Mouse (Mus musculus) CH12.LX (cell line): ENCODE results near the gene Hepacam2. TPM values are rescaled to one million over a fixed set of nuclear protein-coding genes. Genes with fewer than 3 reads are reported as not detected.
A peak's percentile ranks its signal among the peaks of the same experiment; 100 is the strongest.

Experiments
- DNase-seq: peaks from one replicate; pipeline ENCODE4 v3.0.0-alpha.2; 2013; ENCODE audit errors: extremely low read depth
- H3K27ac ChIP-seq: 2 replicates; pipeline ENCODE4 v1.5.1; 2012; ENCODE audit warnings: low read depth, mild to moderate bottlenecking, control low read depth, moderate library complexity; ENCODE audit not compliant: insufficient read depth
- H3K27me3 ChIP-seq: replicated peaks from 2 replicates; pipeline ENCODE3; 2012; ENCODE audit warnings: inconsistent platforms
- H3K36me3 ChIP-seq, 2 experiments: replicated peaks in 1 of 2; 2 replicates each; pipeline versions ENCODE3 to v1.6.1; 2012; ENCODE audit warnings: inconsistent platforms in 1 of 2, low read length in 1 of 2, mild to moderate bottlenecking in 1 of 2, mixed read lengths in 1 of 2, moderate library complexity in 1 of 2; ENCODE audit not compliant: control insufficient read depth in 1 of 2, insufficient read depth in 1 of 2
- H3K4me1 ChIP-seq, 2 experiments: 2 replicates each; pipeline ENCODE4 v1.6.1; 2012; ENCODE audit warnings: inconsistent platforms in 1 of 2, moderate library complexity in 1 of 2; ENCODE audit not compliant: insufficient read depth in 2 of 2, control insufficient read depth in 1 of 2
- H3K4me2 ChIP-seq: 2 replicates; pipeline ENCODE4 v1.6.1; 2012; ENCODE audit warnings: low read depth, mild to moderate bottlenecking, control low read depth; ENCODE audit not compliant: poor library complexity, insufficient read depth, severe bottlenecking
- H3K4me3 ChIP-seq, 3 experiments: fragments of 150-350 bp in 1 of 3; sonication (generic) in 1 of 3; replicated peaks in 1 of 3; 2 replicates each; pipeline versions ENCODE3 to v1.5.1; 2011 to 2012; ENCODE audit warnings: low read depth in 2 of 3, low read length in 2 of 3, mild to moderate bottlenecking in 2 of 3, moderate library complexity in 2 of 3, control low read depth in 1 of 3, improper control_type of control experiment in 1 of 3, inconsistent platforms in 1 of 3, mixed read lengths in 1 of 3; ENCODE audit not compliant: poor library complexity in 1 of 3
- H3K79me2 ChIP-seq: replicated peaks from 2 replicates; pipeline ENCODE4 v1.6.1; 2012; ENCODE audit warnings: mild to moderate bottlenecking, moderate library complexity; ENCODE audit not compliant: control insufficient read depth, poor library complexity, insufficient read depth, severe bottlenecking; ENCODE audit errors: extremely low read depth
- H3K9ac ChIP-seq: 2 replicates; pipeline ENCODE4 v1.6.1; 2012; ENCODE audit warnings: low read depth, mild to moderate bottlenecking, control low read depth, moderate library complexity; ENCODE audit not compliant: insufficient read depth
- H3K9me3 ChIP-seq: replicated peaks from 2 replicates; pipeline ENCODE3; 2012; ENCODE audit warnings: low read length, inconsistent platforms, mixed read lengths
- BHLHE40 ChIP-seq: IDR thresholded peaks from 2 replicates; pipeline ENCODE4 v1.6.1; 2011; ENCODE audit warnings: mild to moderate bottlenecking, low read depth, low read length, improper control_type of control experiment
- CHD1 ChIP-seq: IDR thresholded peaks from 2 replicates; pipeline ENCODE4 v1.6.1; 2012; ENCODE audit warnings: low read depth, low read length, improper control_type of control experiment, inconsistent platforms
- CTCF ChIP-seq, 2 experiments: IDR thresholded peaks in 1 of 2; conservative IDR thresholded peaks in 1 of 2; 2 replicates each; pipeline ENCODE4 v1.5.1; 2011 to 2012; ENCODE audit warnings: low read depth in 2 of 2, low read length in 2 of 2, improper control_type of control experiment in 1 of 2, inconsistent platforms in 1 of 2, mild to moderate bottlenecking in 1 of 2, moderate library complexity in 1 of 2
- E2F4 ChIP-seq: IDR thresholded peaks from 2 replicates; pipeline ENCODE4 v1.6.1; 2011; ENCODE audit warnings: low read depth, low read length, improper control_type of control experiment; ENCODE audit not compliant: insufficient replicate concordance
- EP300 ChIP-seq: IDR thresholded peaks from 2 replicates; pipeline ENCODE4 v1.6.1; 2011; ENCODE audit warnings: low read length, improper control_type of control experiment
- ETS1 ChIP-seq: conservative IDR thresholded peaks from 2 replicates; pipeline ENCODE4 v1.6.1; 2012; ENCODE audit warnings: low read depth, mild to moderate bottlenecking, inconsistent platforms, low read length, improper control_type of control experiment, moderate library complexity
- HCFC1 ChIP-seq: IDR thresholded peaks from 2 replicates; pipeline ENCODE4 v1.6.1; 2012; ENCODE audit warnings: low read depth, mild to moderate bottlenecking, inconsistent platforms, low read length, improper control_type of control experiment
- IRF4 ChIP-seq: IDR thresholded peaks from 2 replicates; pipeline ENCODE4 v1.6.1; 2014; ENCODE audit warnings: low read depth, mild to moderate bottlenecking, inconsistent platforms, low read length, improper control_type of control experiment
- JUND ChIP-seq: conservative IDR thresholded peaks from 2 replicates; pipeline ENCODE4 v1.6.1; 2011; ENCODE audit warnings: low read depth, low read length, improper control_type of control experiment
- KAT2A ChIP-seq: IDR thresholded peaks from 2 replicates; pipeline ENCODE4 v1.6.1; 2012; ENCODE audit warnings: low read length, improper control_type of control experiment, inconsistent platforms; ENCODE audit not compliant: insufficient replicate concordance
- MAX ChIP-seq: IDR thresholded peaks from 2 replicates; pipeline ENCODE4 v1.6.1; 2011; ENCODE audit warnings: low read length, improper control_type of control experiment
- MEF2A ChIP-seq: IDR thresholded peaks from 2 replicates; pipeline ENCODE4 v1.6.1; 2014; ENCODE audit warnings: low read depth, mild to moderate bottlenecking, inconsistent platforms, low read length, improper control_type of control experiment, borderline replicate concordance
- MXI1 ChIP-seq: IDR thresholded peaks from 2 replicates; pipeline ENCODE4 v1.6.1; 2011; ENCODE audit warnings: mild to moderate bottlenecking, low read depth, low read length, improper control_type of control experiment
- MYC ChIP-seq: IDR thresholded peaks from 2 replicates; pipeline ENCODE4 v1.6.1; 2011; ENCODE audit warnings: low read depth, mild to moderate bottlenecking, improper control_type of control experiment, low read length
- NELFE ChIP-seq: IDR thresholded peaks from 2 replicates; pipeline ENCODE4 v1.6.1; 2011; ENCODE audit warnings: low read depth, low read length, improper control_type of control experiment
- POLR2A ChIP-seq: IDR thresholded peaks from 2 replicates; pipeline ENCODE4 v1.6.1; 2011; ENCODE audit warnings: low read depth, mild to moderate bottlenecking, improper control_type of control experiment, low read length
- RAD21 ChIP-seq: IDR thresholded peaks from 2 replicates; pipeline ENCODE4 v1.6.1; 2011; ENCODE audit warnings: low read depth, mild to moderate bottlenecking, low read length, improper control_type of control experiment, moderate library complexity
- RCOR1 ChIP-seq: conservative IDR thresholded peaks from 2 replicates; pipeline ENCODE4 v1.6.1; 2012; ENCODE audit warnings: low read depth, mild to moderate bottlenecking, inconsistent platforms, low read length, improper control_type of control experiment
- SIN3A ChIP-seq: IDR thresholded peaks from 2 replicates; pipeline ENCODE4 v1.6.1; 2012; ENCODE audit warnings: low read length, improper control_type of control experiment, inconsistent platforms
- SMC3 ChIP-seq: IDR thresholded peaks from 2 replicates; pipeline ENCODE4 v1.6.1; 2011; ENCODE audit warnings: low read depth, low read length, improper control_type of control experiment
- TBP ChIP-seq: conservative IDR thresholded peaks from 2 replicates; pipeline ENCODE4 v1.6.1; 2011; ENCODE audit warnings: low read depth, low read length, improper control_type of control experiment
- TCF12 ChIP-seq: IDR thresholded peaks from 2 replicates; pipeline ENCODE4 v1.6.1; 2014; ENCODE audit warnings: low read depth, mild to moderate bottlenecking, inconsistent platforms, low read length, improper control_type of control experiment
- UBTF ChIP-seq: IDR thresholded peaks from 2 replicates; pipeline ENCODE4 v1.6.1; 2012; ENCODE audit warnings: low read depth, mild to moderate bottlenecking, inconsistent platforms, low read length, improper control_type of control experiment, moderate library complexity
- USF1 ChIP-seq: IDR thresholded peaks from 2 replicates; pipeline ENCODE4 v1.6.1; 2014; ENCODE audit warnings: low read depth, mild to moderate bottlenecking, inconsistent platforms, low read length, improper control_type of control experiment
- ZC3H11A ChIP-seq: IDR thresholded peaks from 2 replicates; pipeline ENCODE4 v1.6.1; 2012; ENCODE audit warnings: low read depth, mild to moderate bottlenecking, inconsistent platforms, low read length, improper control_type of control experiment
- ZMIZ1 ChIP-seq: IDR thresholded peaks from 2 replicates; pipeline ENCODE4 v1.6.1; 2012; ENCODE audit warnings: low read depth, mild to moderate bottlenecking, inconsistent platforms, low read length, improper control_type of control experiment
- ZNF384 ChIP-seq: IDR thresholded peaks from 2 replicates; pipeline ENCODE4 v1.6.1; 2012; ENCODE audit warnings: low read depth, low read length, improper control_type of control experiment, inconsistent platforms
- dilution Hi-C: fragments of 300-500 bp; cut with MboI; formaldehyde crosslinking; loops from 2 replicates; pipeline ENCODE4 v1.14.3; 2020; ENCODE audit warnings: low sequenced_read_pairs; ENCODE audit not compliant: extremely low pct_unique_long_range_greater_than_20kb, extremely low pct_ligation_motif_present
- in situ Hi-C: fragments of 300-500 bp; cut with MboI; formaldehyde crosslinking; loops from 3 replicates; pipeline ENCODE4 v1.14.3; 2019; ENCODE audit warnings: low sequenced_read_pairs, low pct_ligation_motif_present, low pct_unique_long_range_greater_than_20kb, mixed read lengths
- polyA plus RNA-seq: library from polyadenylated mRNA; unstranded; fragments of >175 nt; gene quantifications from 2 replicates; pipeline ENCODE4 v1.2.1, GENCODE M21; 2012; ENCODE audit warnings: low read depth; ENCODE audit not compliant: insufficient read length
- total RNA-seq, 2 experiments: library from RNA; depleted of rRNA; stranded (reverse); fragments of 300-350 nt in 1 of 2; fragments of >200 nt in 1 of 2; gene quantifications; 2 replicates each; pipeline ENCODE4 v1.2.3; 2012 to 2014

Hepacam2 gene
- total and polyA plus RNA-seq, 3 experiments, result 13.3 to 50.7 (median 37.4) TPM

- dilution Hi-C loops (no loop called here), in situ Hi-C loops (no loop called here)
- Histone ChIP-seq H3K4me2 (no peak overlapping the region), H3K4me1 (peaks cover 0 to 20% of the 10 kb centered on the region in 2 experiments; a peak in 3 of 4 replicates), H3K36me3 (no peaks in the 10 kb centered on the region), H3K27ac (no peak overlapping the region), H3K4me3 (no peak overlapping the region), H3K79me2 (peaks cover 14% of the 10 kb centered on the region), H3K27me3 (no peaks in the 10 kb centered on the region), H3K9me3 (no peaks in the 10 kb centered on the region), H3K9ac (no peak overlapping the region)
- DNase-seq, result peak; percentile 71
- TF ChIP-seq USF1, result no peak
- TF ChIP-seq CTCF (conservative IDR thresholded peaks at IDR 0.05 in 1 of 2, IDR thresholded peaks at IDR 0.05 in 1 of 2; ENCODE audit: low read depth in 2 of 2, low read length in 2 of 2), result peak; percentile 51 to 72
- TF ChIP-seq CHD1, result no peak
- no peak for TF ChIP-seq MYC
- TF ChIP-seq SMC3, result peak; percentile 31
- peak; percentile 46 for TF ChIP-seq RAD21
- TF ChIP-seq HCFC1, result peak; percentile 41; the same call in 1 of the 2 replicates
- TF ChIP-seq ETS1, result no peak
Observed at GRCm38 (mm10) chr6:3496210-3496609, 1.9 kb downstream of the Hepacam2 start.

- DNase-seq, result peak; percentile 83
- H3K9me3 ChIP-seq, result no peaks in the 10 kb centered on the region
- H3K4me1 ChIP-seq, result peaks cover 3 to 10% of the 10 kb centered on the region in 2 experiments; a peak in 3 of 4 replicates
- peak overlapping the region in 2 of 3 experiments; percentile 37 to 52 for H3K4me3 ChIP-seq
- peak overlapping the region; percentile 73 for H3K4me2 ChIP-seq
- no peak overlapping the region for H3K27ac ChIP-seq
- no peak for TF ChIP-seq ZC3H11A
- TF ChIP-seq IRF4, result peak; percentile 46; the same call in 1 of the 2 replicates
- TF ChIP-seq HCFC1, result peak; percentile 33
- no peak for TF ChIP-seq RCOR1
- TF ChIP-seq KAT2A, result no peak
- peak; percentile 77 for TF ChIP-seq SIN3A
- TF ChIP-seq MEF2A, result peak; percentile 47; the same call in 1 of the 2 replicates
- TF ChIP-seq TBP, result peak; percentile 66; the same call in 1 of the 2 replicates
- no peak for TF ChIP-seq UBTF
- TF ChIP-seq MAX, result peak; percentile 58
- no peak for TF ChIP-seq E2F4
- TF ChIP-seq EP300, result peak; percentile 55
- peak; percentile 63; the same call in 1 of the 2 replicates for TF ChIP-seq NELFE
- TF ChIP-seq ZNF384, result peak; percentile 46; the same call in 1 of the 2 replicates
- TF ChIP-seq ZMIZ1, result peak; percentile 68; the same call in 1 of the 2 replicates
- peak; percentile 59; the same call in 1 of the 2 replicates for TF ChIP-seq ETS1
- TF ChIP-seq SMC3, result no peak
- peak; percentile 84 for TF ChIP-seq MXI1
- peak; percentile 82; the same call in 1 of the 2 replicates for TF ChIP-seq TCF12
- TF ChIP-seq MYC, result peak; percentile 87; the same call in 1 of the 2 replicates
- TF ChIP-seq BHLHE40, result peak; percentile 43
- TF ChIP-seq JUND, result no peak
- peak; percentile 87 for TF ChIP-seq POLR2A
- TF ChIP-seq CHD1, result peak; percentile 87
- dilution Hi-C loops, result no loop called here
- in situ Hi-C loops, result no loop called here
- peaks cover 0 to 6% of the 10 kb centered on the region in 2 experiments for H3K36me3 ChIP-seq
- no peaks in the 10 kb centered on the region for H3K27me3 ChIP-seq
- H3K79me2 ChIP-seq, result no peaks in the 10 kb centered on the region
- H3K9ac ChIP-seq, result peak overlapping the region; percentile 45
Observed at GRCm38 (mm10) chr6:3494285-3494684, 3.8 kb downstream of the Hepacam2 start.
